Mouse (Mus musculus) sigmoid colon, adult 10 weeks (tissue): Measurements from ENCODE around the gene Lgals12. TPM values are rescaled to one million over a fixed set of nuclear protein-coding genes. Genes with fewer than 3 reads are reported as not detected.

ENCODE experiments used
- polyA plus RNA-seq: library from polyadenylated mRNA; stranded (reverse); fragments of 350-450 nt; fragmentation: Illumina TruSeq; extraction: RNeasy Lipid Tissue Mini Kit (QIAGEN cat#74804); gene quantifications from one replicate; pipeline ENCODE4 v1.2.3, GENCODE M21; 2014; ENCODE audit warnings: low read depth, low replicate concordance

The Lgals12 gene
- 49.4 TPM for polyA plus RNA-seq

DNA sequence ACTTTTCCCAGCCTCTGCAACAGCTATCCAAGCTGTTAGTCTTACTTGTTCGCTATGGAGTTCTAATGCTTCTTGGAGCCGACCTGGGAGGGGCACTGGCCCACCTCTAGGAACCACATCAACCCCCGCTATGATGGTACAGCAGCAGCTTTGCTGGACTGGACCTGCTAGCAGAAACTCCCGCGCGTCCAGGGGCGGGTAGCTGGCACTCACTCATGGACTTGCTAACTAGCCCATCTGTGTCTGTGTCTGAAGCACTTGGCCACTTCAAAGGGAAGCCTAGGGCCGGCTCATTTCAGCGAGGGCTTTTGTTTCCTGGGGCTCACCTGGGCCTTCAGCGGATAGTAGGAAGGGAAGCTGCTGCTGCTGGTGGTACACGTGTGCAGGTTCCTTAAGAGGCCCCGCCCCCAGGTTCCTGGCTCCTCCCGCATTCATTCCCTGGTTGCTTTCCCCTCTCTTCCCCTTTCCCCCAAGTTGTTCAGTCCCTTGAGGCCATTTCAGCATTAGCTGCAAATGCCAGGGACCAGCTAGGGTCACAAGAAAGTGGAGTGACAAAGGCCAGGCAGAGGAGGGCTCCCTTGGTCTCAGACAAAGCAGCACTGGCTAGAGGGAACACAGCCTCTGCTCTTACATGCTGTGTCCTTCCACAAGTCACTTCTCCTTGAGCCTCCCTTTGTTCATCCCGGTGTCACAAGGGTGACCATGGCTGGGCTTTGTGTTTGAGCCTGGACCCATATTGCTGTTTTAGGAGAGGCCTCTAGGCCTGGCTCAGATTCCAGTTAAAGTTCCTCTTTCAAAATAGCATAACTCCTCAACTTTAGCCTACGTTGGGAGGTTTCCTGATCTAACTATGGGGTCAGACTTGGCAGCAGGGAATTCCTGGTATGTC lies at the start of gene Lgals12:
Gene Lgals12 (minus strand): TSS at position 393 of the 889 bp plus-strand sequence.

DNA sequence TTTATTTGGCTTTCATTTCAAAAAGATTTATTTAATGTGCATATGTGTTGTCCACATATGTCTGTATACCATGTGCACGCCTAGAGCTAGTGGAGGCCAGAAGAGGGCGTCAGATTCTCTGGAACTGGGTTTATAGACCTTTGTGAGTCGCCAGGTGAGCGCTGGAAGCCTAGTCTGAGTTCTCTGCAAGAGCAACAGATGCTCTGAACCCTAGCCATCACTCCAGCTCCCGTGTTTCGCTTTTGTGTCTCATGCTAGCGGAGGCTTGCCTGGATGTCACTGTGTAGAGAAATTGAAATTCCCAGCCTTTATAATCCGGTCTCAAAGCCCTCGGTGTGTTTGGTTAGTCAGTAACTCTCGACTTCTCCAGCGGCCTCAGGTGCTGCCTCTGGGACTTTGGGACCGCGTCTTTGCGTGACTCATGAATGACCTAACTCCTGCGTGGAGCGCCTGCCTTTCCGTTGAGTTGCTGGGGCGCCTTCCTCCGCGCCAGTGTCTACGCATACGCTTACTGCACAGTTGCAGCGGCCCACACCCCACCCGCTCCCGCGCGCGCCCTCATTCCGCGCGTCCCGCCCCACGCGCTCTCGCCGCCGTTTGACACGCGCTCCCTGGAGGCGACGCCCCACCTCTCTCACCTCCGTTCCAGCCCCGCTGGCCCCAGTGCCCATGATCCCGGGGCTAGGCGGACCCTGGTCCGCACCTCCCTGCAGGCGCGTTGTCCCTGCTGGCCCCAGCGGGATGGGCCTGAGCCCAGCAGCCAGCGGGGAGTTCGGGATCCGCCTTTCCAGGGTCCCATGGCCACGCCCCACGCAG lies 5.2 kb upstream of the Lgals12 start, which contains the start of gene Hrasls5:
Gene Hrasls5 (plus strand): TSS at position 600 of the 816 bp plus-strand sequence.

DNA sequence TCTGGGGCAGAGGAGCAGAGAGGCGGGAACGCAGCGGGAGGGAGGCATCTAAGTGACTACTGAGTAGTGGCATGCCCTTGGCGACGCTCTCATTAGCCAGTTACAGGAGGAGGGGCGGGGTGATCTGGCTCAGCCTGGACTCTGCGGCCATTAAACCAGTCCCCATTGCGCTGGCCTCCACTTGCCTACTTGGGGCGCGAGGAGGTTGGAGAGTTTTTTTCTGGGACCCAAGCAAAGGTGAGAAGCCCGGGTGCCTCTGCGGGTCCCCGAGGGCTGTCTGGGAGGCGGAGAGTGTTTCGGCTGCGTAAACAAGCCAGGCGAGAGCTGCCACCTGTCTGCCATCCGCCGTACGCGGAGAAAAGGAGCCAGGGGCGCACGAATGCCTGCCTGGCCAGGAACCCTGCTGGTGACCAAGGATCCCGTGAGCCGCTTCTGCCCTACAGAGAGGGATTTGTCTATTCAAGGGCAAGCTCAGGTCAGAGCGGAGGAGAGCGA lies 49.6 kb downstream of the Lgals12 start, which contains the start of gene Pla2g16:
Gene Pla2g16 (plus strand): TSS at position 132 of the 495 bp plus-strand sequence.

Other genes with a start within 250 kb of the Lgals12 start
- gene Spindoc, start 224.2 kb downstream of the Lgals12 start, polyA plus RNA-seq = 1.0 TPM
- gene 2700081O15Rik, start 189.6 kb downstream of the Lgals12 start, polyA plus RNA-seq = 8.4 TPM
- 447 TPM for gene Rtn3, start 123.9 kb downstream of the Lgals12 start, polyA plus RNA-seq
- 122 TPM for gene Atl3, start 113.2 kb downstream of the Lgals12 start, polyA plus RNA-seq
- 12.6 TPM for gene Pla2g16, start 49.7 kb downstream of the Lgals12 start, polyA plus RNA-seq
- gene Hrasls5, start 5.3 kb upstream of the Lgals12 start, polyA plus RNA-seq = not detected
- gene Slc22a19, start 104.1 kb upstream of the Lgals12 start, polyA plus RNA-seq = not detected
- gene Slc22a26, start 195.5 kb upstream of the Lgals12 start, polyA plus RNA-seq = not detected